Mouse (Mus musculus) Patski (cell line): ENCODE data around the gene Clec3b. TPM values are rescaled to one million over a fixed set of nuclear protein-coding genes. Genes with fewer than 3 reads are reported as not detected.

Experiments
- ATAC-seq: fragments of 100-300 bp; one replicate; pipeline ENCODE4 v1.8.0; 2021
- CTCF ChIA-PET: fragments of 350-600 bp; sonication (Branson Sonifier 250); formaldehyde crosslinking; loops from one replicate; lab custom pipeline; 2022; ENCODE audit warnings: inconsistent platforms; lab: Charles Lee
- POLR2A ChIA-PET: fragments of 350-600 bp; sonication (Branson Sonifier 250); formaldehyde crosslinking; loops from one replicate; lab custom pipeline; 2022; ENCODE audit warnings: antibody characterized with exemption, inconsistent platforms; lab: Charles Lee
- DNase-seq: peaks from one replicate; pipeline ENCODE4 v3.0.0-alpha.2; 2011; ENCODE audit warnings: low read depth, low spot score
- H3K27me3 ChIP-seq: fragments of 371-371 bp; one replicate; pipeline ENCODE4 v1.5.1; 2021
- CTCF ChIP-seq: fragments of 100-300 bp; IDR thresholded peaks from one replicate; pipeline ENCODE4 v1.5.1; 2021
- in situ Hi-C: fragments of 300-500 bp; cut with MboI; formaldehyde crosslinking; loops from 3 replicates; pipeline ENCODE4 v1.11.1; 2018; ENCODE audit warnings: low pct_unique_long_range_greater_than_20kb, mixed read lengths
- polyA plus RNA-seq: library from polyadenylated mRNA; unstranded; gene quantifications from one replicate; pipeline ENCODE4 v1.2.3, GENCODE M21; 2021

Gene Clec3b
- polyA plus RNA-seq, 1 experiment from 2014 or later, result not detected

DNA sequence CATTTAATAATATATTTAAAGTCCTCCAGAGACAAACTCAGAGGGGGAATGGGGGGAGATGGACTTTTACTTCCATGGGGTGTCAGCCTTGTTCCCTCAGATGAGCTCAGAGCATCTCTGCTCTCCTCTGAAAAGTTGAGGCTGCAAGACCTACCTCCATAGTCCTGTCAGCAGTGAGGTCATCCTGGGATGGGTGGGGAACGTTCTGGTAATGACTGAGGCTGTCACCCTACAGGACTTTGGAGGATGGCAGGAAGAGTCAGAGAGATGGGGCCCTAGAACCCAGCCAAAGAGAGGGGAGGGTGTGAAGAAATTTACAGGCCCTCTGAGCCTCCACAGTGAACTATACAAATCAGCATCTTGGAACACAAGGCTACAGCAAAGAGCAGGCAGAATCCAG is 815 bp downstream of the Clec3b start:
- H3K27me3 ChIP-seq, result no peaks in the 10 kb centered on the region
- in situ Hi-C loops, result loop anchor here (5.0 to 10.0 kb wide), 2 partner anchors 213 to 376 kb away; partner anchors contain the start of genes Lars2 and Sacm1l
- DNase-seq (no peak), ATAC-seq (no peak)
- CTCF ChIA-PET, result interaction anchor here (1.0 to 1.1 kb wide), 2 partner anchors 17 to 28 kb away, joined by 3 read pairs; no protein-coding TSS in a partner anchor
- no peak for TF ChIP-seq CTCF
- POLR2A ChIA-PET, result no interaction called here

DNA sequence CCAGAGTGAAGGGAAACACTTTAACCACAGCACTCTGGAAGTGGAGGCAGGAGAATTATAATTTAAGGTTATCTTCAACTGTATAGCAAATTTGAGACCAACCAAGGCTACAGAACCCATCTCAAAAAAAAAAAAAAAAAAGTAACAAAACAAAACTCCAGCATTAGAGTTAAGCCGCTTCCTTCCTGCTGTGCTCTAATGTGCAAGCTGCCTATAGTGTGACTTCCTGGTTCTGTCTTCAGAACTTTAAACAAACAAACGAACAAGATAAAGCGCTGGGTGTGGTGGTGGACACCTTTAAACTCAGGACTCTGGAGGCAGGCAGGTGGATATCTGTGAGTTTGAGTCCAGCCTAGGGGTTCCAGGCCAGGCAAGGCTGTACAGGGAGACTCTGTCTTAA is 1.3 kb downstream of the Clec3b start:
- no peak for TF ChIP-seq CTCF

DNA sequence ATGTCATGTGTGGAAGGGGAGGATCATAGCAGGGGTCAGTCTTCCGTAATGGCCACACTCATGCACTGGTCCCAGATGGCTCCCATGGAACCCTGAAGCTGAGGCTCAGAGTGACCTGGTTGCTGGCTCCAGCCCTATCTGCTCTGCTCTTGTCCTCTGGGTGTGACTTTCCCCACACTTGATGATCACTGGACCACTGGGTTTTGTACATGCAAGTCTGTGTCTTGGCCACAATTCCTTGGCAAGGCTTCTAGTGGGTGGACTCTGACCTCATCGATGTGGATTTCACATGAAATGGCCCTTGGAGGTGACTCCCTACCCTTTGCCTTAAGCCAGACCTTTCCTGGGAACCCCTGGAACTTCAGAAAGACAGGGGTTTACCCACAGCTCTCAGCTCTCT is 2.4 kb downstream of the Clec3b start:
- POLR2A ChIA-PET, result no interaction called here

More for the DNA sequence above, 1.3 kb downstream of the Clec3b start:
- H3K27me3 ChIP-seq, result no peaks in the 10 kb centered on the region
- in situ Hi-C loops, result loop anchor here (5.0 to 10.0 kb wide), 2 partner anchors 213 to 375 kb away; partner anchors contain the start of genes Lars2 and Sacm1l
- POLR2A ChIA-PET, result no interaction called here
- DNase-seq (no peak), ATAC-seq (no peak)
- CTCF ChIA-PET, result interaction anchor here (0.7 kb wide), 1 partner anchor 38 kb away, joined by 3 read pairs; no protein-coding TSS in a partner anchor

DNA sequence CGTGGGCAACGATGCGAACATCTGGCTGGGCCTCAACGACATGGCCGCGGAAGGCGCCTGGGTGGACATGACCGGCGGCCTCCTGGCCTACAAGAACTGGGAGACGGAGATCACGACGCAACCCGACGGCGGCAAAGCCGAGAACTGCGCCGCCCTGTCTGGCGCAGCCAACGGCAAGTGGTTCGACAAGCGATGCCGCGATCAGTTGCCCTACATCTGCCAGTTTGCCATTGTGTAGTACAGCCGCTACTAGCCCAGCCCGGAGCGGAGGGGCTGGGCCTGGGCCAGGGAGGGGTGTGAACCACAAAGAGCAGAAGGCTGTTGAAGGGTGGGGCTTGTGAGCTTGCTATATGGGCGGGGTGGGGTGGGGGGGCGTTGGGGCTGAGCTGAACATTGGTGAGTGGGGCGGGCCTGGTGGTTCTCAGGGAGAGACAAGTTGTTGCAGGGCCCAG is 6.2 kb downstream of the Clec3b start:
- in situ Hi-C loops, result loop anchor here (10.0 kb wide), 1 partner anchor 208 kb away; the partner anchor contains the start of gene Lars2
- ATAC-seq (no peak), DNase-seq (no peak)
- ChIA-PET CTCF (interaction anchor here (3.6 kb wide), 1 partner anchor 96 kb away, joined by 23 read pairs; no protein-coding TSS in a partner anchor), POLR2A (no interaction called here)
- no peak for TF ChIP-seq CTCF
- no peaks in the 10 kb centered on the region for H3K27me3 ChIP-seq

More for the DNA sequence above, 2.4 kb downstream of the Clec3b start:
- TF ChIP-seq CTCF, result no peak
- CTCF ChIA-PET, result interaction anchor here (1.3 to 3.6 kb wide), 2 partner anchors 30 to 100 kb away, joined by 3 to 23 read pairs; no protein-coding TSS in a partner anchor
- no peaks in the 10 kb centered on the region for H3K27me3 ChIP-seq
- DNase-seq (no peak), ATAC-seq (no peak)
- in situ Hi-C loops, result loop anchor here (5.0 to 10.0 kb wide), 2 partner anchors 212 to 374 kb away; partner anchors contain the start of genes Lars2 and Sacm1l

DNA sequence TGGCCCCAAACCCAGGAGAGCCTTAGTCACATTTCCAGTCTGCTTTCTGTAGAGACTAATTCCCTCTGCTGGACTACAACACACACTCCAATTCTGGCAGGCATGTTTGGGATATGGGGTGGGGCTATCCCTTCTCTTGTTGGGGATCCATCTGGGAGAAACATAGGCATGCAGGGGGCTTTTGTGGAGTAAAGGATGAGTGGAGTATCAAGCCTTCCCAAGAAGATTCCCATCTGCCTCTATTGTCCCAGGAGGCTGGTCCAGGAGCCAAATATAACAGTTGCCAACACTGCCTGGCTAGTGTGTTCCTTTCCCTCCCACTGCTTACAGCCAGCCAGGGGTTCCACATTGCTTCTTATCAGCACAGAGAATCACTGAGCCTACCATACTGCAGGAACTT is 7.0 kb downstream of the Clec3b start:
- CTCF ChIA-PET, result interaction anchor here (0.6 to 2.8 kb wide), 3 partner anchors 11 to 97 kb away, joined by 4 to 90 read pairs (median 14); no protein-coding TSS in a partner anchor
- ATAC-seq, result no peak

DNA sequence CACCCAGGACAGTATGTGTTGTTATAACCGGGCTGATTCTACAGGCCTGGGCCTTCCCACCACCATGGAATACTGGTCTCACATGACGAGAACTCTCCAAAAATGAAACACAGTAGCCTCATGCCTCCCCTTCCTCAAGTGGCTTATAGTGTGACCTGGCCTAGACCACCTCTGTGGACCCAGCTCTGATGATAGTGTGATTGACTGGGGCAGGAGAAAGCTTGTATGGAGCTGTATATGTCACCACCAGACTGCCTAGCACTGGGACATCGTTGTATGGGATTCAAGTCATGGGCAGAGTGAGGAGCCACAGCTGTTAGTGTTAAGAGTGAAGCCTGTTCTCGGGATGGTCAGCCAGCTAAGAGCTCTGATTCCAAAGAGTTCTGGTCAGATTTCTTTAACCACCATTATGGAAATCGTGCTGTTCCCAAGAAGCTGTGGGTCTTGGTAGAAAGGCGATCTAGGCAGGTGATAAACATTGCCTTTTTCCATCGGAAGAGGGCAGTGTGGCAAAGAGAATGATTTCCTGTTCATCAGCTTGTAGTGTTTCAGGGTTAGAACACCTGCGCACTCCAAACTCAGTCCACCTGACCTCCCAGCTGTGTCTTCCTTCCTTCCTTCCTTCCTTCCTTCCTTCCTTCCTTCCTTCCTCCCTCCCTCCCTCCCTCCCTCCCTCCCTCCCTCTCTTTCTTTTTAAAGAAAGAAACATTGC is 7.5 kb downstream of the Clec3b start:
- ChIA-PET CTCF (interaction anchor here (0.6 to 2.8 kb wide), 6 partner anchors 10 to 378 kb away, joined by 3 to 90 read pairs (median 4); no protein-coding TSS in a partner anchor), POLR2A (no interaction called here)
- in situ Hi-C loops, result loop anchor here (10.0 kb wide), 1 partner anchor 207 kb away; the partner anchor contains the start of gene Lars2
- DNase-seq, result no peak
- no peaks in the 10 kb centered on the region for H3K27me3 ChIP-seq
- no peak for ATAC-seq
- peak; percentile 63 for TF ChIP-seq CTCF

More for the DNA sequence above, 7.0 kb downstream of the Clec3b start:
- in situ Hi-C loops, result loop anchor here (10.0 kb wide), 1 partner anchor 207 kb away; the partner anchor contains the start of gene Lars2
- no peak for DNase-seq
- POLR2A ChIA-PET, result no interaction called here
- TF ChIP-seq CTCF, result no peak
- H3K27me3 ChIP-seq, result no peaks in the 10 kb centered on the region

DNA sequence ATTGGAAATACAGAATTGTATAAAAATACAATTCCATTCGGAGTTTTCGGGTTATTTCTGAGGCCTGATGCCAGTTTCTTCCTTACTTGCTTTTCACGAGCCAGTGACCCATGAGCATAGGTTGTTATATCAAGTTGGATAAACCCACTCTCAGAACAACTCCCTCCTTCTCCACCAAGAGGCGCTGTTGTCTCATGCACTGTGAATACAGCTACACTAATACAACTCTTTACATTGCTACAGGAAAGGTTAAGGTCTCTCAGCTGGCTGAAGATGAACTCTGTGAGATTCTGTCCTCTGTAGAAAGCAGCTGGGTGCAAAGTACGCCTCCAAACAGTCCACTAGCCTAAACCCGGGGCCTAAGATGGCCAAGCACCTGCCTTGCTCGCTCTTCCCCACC is 8.6 kb downstream of the Clec3b start:
- CTCF ChIA-PET, result interaction anchor here (1.0 to 2.8 kb wide), 19 partner anchors 10 to 377 kb away, joined by 3 to 90 read pairs (median 3); partner anchors contain the start of gene Tmem158
- in situ Hi-C loops, result loop anchor here (10.0 kb wide), 1 partner anchor 205 kb away; the partner anchor contains the start of gene Lars2
- POLR2A ChIA-PET, result interaction anchor here (1.6 kb wide), 1 partner anchor 94 kb away, joined by 7 read pairs; no protein-coding TSS in a partner anchor
- DNase-seq (peak; percentile 41), ATAC-seq (no peak)
- no peaks in the 10 kb centered on the region for H3K27me3 ChIP-seq
- peak; percentile 80 for TF ChIP-seq CTCF

DNA sequence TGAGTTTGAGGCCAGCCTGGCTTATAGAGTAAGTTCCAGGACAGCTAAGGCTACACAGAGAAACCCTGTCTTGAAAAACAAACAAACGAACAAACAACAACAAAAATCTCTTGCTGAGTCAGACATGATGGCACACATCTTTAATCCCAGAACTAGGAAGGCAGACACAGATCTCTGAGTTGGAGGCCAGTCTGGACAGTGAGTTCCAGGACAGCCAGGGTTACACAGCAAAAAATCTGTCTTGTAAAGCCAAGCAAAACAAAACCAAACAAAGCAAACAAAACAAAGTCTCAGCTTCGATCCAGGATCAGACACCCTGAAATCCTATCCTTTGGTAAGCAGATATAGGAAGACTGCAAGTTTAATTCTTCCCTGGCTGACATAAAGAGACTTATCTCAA is 11.0 kb downstream of the Clec3b start:
- in situ Hi-C loops, result loop anchor here (5.0 kb wide), 2 partner anchors 91 to 281 kb away; no protein-coding TSS in a partner anchor
- POLR2A ChIA-PET, result interaction anchor here (0.8 kb wide), 1 partner anchor 90 kb away, joined by 3 read pairs; no protein-coding TSS in a partner anchor
- no peak for ATAC-seq
- no peaks in the 10 kb centered on the region for H3K27me3 ChIP-seq
- DNase-seq, result no peak
- TF ChIP-seq CTCF, result no peak
- CTCF ChIA-PET, result interaction anchor here (1.6 kb wide), 1 partner anchor 91 kb away, joined by 14 read pairs; no protein-coding TSS in a partner anchor

DNA sequence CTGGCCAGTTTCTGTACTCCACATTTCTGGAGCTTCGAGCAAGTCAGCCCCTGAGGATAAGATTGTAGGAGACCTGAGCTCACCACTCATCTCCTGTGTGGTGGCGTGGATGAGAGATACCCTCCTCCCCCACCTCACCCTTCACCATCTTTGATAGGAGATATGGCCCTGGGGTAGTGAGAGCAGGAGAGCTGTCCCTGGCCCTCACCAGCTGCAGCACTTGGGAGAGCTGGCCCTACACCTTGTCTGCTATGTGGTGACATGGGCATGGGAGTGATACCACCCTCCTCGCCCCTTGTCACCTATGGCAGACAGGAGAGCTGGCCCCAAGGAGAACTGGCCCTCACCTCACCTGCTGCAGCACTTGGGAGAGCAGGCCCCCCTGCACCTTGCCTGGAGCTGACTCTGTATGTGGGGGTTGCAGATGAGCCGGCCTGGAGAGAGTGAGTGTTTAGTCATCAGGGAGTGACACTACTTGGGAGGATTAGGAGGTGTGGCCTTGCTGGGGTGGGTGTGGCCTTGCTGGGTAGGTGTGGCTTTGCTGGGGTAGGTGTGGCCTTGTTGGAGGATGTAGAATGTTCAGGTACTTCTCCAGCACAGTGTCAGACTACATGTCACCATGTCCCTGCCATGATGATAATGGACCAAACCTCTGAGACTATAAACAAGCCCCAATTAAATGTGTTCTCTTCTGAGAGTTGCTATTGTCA is 12.4 kb downstream of the Clec3b start:
- in situ Hi-C loops, result loop anchor here (5.0 kb wide), 2 partner anchors 89 to 279 kb away; no protein-coding TSS in a partner anchor
- TF ChIP-seq CTCF, result no peak
- CTCF ChIA-PET, result interaction anchor here (1.2 to 1.5 kb wide), 2 partner anchors 9 to 89 kb away, joined by 5 to 12 read pairs; no protein-coding TSS in a partner anchor
- H3K27me3 ChIP-seq, result no peaks in the 10 kb centered on the region
- ATAC-seq (no peak), DNase-seq (no peak)
- POLR2A ChIA-PET, result interaction anchor here (1.2 kb wide), 1 partner anchor 312 kb away, joined by 3 read pairs; no protein-coding TSS in a partner anchor
